Mouse (Mus musculus): ENCODE measurements around the gene Ttc39b.

Gene Ttc39b

GRCm38 (mm10) chr4:83317826-83318348 lies 6.2 kb downstream of the Ttc39b start:
- no peak for DNase-seq (ENCODE audit: extremely low spot score, low read depth, low spot score)

GRCm38 (mm10) chr4:83316718-83317117 lies 7.3 kb downstream of the Ttc39b start:
- no peak for DNase-seq (ENCODE audit: extremely low spot score, low read depth, low spot score)

- DNase-seq (ENCODE audit: extremely low spot score, low read depth, low spot score), result no peak
Observed at GRCm38 (mm10) chr4:83315930-83316329, 8.1 kb downstream of the Ttc39b start.

- DNase-seq (ENCODE audit: extremely low spot score, low read depth, low spot score), result no peak
Observed at GRCm38 (mm10) chr4:83314922-83315881, 8.9 kb downstream of the Ttc39b start.

GRCm38 (mm10) chr4:83314261-83314793 lies 9.7 kb downstream of the Ttc39b start:
- no peak for DNase-seq (ENCODE audit: extremely low spot score, low read depth, low spot score)

GRCm38 (mm10) chr4:83312336-83312735 lies 11.7 kb downstream of the Ttc39b start:
- DNase-seq (ENCODE audit: extremely low spot score, low read depth, low spot score), result no peak

GRCm38 (mm10) chr4:83311481-83311880 lies 12.6 kb downstream of the Ttc39b start:
- DNase-seq (ENCODE audit: extremely low spot score, low read depth, low spot score), result no peak

- DNase-seq (ENCODE audit: extremely low spot score, low read depth, low spot score), result no peak
Observed at GRCm38 (mm10) chr4:83310990-83311389, 13.1 kb downstream of the Ttc39b start.

- no peak for DNase-seq (ENCODE audit: extremely low spot score, low read depth, low spot score)
Observed at GRCm38 (mm10) chr4:83308914-83309313, 15.1 kb downstream of the Ttc39b start.

- no peak for DNase-seq (ENCODE audit: extremely low spot score, low read depth, low spot score)
Observed at GRCm38 (mm10) chr4:83307686-83308469, 16.2 kb downstream of the Ttc39b start.

GRCm38 (mm10) chr4:83306879-83307278 lies 17.2 kb downstream of the Ttc39b start:
- no peak for DNase-seq (ENCODE audit: extremely low spot score, low read depth, low spot score)

- DNase-seq (ENCODE audit: extremely low spot score, low read depth, low spot score), result no peak
Observed at GRCm38 (mm10) chr4:83305099-83305498, 19.0 kb downstream of the Ttc39b start.

GRCm38 (mm10) chr4:83302887-83303827 lies 20.9 kb downstream of the Ttc39b start:
- peak; percentile 81 for DNase-seq (ENCODE audit: extremely low spot score, low read depth, low spot score)

- no peak for DNase-seq (ENCODE audit: extremely low spot score, low read depth, low spot score)
Observed at GRCm38 (mm10) chr4:83302123-83302737, 21.8 kb downstream of the Ttc39b start.

GRCm38 (mm10) chr4:83301713-83302112 lies 22.3 kb downstream of the Ttc39b start:
- DNase-seq (ENCODE audit: extremely low spot score, low read depth, low spot score), result no peak

- DNase-seq (ENCODE audit: extremely low spot score, low read depth, low spot score), result no peak
Observed at GRCm38 (mm10) chr4:83284768-83285350, 39.2 kb downstream of the Ttc39b start.

GRCm38 (mm10) chr4:83283973-83284767 lies 39.9 kb downstream of the Ttc39b start:
- DNase-seq (ENCODE audit: extremely low spot score, low read depth, low spot score), result no peak

GRCm38 (mm10) chr4:83282424-83282823 lies 41.6 kb downstream of the Ttc39b start:
- DNase-seq (ENCODE audit: extremely low spot score, low read depth, low spot score), result no peak

GRCm38 (mm10) chr4:83279236-83279635 lies 44.8 kb downstream of the Ttc39b start:
- DNase-seq (ENCODE audit: extremely low spot score, low read depth, low spot score), result no peak
